Mouse (Mus musculus): ENCODE data around the gene Sez6. TPM values are rescaled to one million over a fixed set of nuclear protein-coding genes. Genes with fewer than 3 reads are reported as not detected.

The Sez6 gene
- total RNA-seq, 1 experiment from 2014 or later: 3.8 TPM

DNA sequence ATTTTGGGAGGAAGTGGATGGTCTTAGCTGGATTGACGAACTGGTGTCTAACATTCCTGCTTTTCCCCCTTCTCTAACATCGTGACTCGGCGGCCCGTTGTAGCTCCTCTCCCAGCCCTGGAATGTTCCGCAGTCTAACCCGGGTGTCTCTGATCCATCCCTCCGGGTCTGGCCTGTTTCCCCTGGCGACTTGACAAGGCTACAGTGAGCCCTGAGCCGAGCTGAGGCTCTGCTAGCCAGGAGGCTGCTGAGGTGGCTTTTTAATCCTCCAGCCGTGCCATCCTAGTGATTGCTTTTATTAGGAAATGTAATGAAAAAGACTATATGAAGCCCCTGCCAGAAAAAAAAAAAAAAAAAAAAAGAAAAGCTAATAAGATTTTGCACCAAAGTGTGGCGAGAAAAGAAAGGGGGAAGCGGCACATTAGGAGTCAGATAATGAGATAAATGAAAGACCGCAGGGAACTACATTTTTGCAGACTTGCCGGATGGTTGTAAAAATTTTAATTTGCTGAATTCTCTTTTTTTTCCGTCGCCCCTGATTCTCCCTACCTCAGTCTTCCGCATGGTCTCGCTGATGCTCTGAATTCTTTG, 24.4 kb upstream of the Sez6 start:
- no peak for DNase-seq

DNA sequence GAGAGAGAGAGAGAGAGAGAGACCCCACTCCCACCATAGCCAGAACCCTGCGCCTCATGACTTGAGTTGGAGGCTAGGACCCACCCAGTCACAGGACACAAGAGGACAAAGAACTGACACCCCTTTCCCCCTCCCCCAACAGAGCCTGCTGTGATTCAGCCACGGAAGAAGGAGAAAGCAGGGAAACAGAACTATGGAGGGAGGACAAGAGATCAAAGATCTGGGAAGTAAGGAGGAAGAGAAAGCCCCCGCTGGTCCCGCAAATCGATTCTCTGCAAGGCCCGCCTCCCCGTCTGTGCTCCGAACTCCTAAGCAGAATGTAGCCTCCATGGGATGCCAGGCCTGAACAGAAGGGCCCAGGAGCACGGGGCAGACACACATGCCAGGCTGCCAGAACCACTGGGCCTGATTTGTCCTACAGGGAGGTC, 23.8 kb upstream of the Sez6 start:
- DNase-seq: no peak

DNA sequence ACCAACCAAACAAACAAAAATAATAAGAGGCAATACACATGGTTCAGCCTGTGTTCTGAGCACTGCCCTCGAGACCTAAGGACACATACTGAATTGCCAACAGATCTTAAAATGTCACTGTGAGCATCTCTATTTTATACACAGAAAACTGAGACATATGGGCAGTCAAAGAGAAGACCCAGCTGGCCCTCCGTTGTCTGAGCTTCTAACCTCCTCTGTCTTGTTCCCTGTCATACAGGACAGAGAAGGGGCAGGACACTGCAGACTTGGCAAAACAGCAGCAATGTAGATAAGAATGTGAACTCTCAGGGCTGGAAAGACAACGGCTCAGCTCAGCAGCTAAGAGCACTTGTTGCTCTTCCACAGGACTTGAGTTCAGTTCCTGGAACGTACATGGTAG, 22.1 kb upstream of the Sez6 start:
- DNase-seq: no peak

DNA sequence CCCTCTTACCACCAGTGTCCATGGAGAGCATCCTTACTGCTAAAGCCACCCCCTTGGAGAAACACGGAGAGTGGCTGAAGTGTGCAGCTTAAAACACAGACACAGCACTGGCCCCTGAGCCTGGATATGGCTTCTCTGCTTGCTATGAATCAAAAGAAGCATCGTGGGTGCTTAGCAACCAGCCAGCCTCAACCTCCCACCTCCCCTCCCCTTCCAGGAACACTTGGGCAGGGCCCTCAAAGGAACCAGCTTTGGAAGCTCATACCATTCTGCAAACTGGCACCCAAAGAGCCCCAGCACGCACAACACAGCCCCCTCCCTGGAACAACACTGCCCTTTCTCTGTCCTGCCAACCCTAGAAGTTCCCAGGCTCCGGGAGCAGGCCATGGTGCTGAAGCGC, 21.2 kb upstream of the Sez6 start:
- no peak for DNase-seq

DNA sequence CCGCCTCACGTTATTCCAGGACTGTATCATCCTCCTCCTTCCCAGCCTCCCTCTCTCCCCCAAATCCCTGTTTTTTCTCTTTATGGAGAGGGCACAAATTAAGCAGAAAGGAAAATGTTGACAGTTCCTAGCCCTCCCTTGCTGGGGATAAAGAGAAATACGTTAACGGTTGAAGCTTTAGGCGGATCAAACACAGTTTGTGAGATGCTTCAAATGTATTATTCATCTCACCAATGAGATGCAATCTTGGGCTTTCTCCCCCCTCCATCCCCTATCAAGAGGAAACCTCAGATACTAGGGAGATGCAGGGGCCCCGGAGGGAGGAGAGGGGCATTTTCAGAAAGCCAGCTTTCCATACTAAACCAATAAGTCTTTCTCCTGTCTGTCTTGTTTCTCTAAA, 20.8 kb upstream of the Sez6 start:
- no peak for DNase-seq

DNA sequence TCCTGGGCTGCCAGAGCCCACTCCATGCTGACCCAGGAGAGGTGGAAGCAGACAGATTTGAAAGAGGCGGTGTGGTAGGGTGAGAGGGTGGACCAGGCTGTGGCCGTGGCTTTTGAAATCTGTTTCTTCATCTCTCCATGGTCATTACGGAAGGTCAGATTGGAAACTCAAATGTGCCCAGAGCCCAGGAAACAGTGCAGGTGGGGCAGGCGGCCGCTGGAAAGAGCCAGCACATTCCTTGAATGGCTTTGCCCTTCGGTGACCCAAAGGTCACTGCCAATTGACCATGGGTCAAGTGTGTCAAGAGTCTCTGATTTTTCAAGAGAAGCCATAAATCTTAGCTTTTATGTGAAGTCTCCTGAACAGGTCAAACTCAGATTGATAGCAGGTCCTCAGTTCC, 17.1 kb upstream of the Sez6 start:
- DNase-seq: peak; percentile 42

DNA sequence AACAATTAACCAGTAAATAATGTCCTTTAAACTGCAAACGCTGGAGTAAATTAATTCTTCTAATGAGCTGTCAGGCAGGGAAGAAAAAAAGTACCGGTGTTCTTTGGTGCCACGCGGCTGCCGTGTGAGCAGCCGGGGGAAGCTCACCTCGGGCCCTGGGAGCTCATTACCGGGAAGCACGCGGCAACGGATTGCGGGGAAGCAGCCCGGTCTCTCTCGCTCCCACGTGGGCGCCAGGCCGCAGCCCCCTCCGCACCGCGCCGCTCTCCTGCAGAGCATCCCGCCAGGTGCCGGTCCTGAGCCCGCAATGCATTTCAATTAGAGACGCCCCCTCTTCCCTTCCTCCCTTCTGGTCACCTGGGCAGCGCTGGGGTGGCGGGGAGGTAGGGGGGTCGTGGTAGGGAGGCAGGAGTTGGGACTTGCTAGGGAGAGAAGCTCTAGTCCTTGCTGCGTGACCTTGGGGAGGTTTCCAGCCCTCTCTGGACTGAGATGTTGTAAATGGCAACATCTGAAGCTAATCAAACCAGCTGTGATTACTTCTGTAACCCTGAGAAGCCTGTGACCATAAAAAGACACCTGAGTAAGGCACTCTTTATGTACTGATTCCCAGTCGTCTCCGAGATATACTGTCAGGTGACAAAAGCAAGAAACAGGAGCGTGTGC, 15.9 kb upstream of the Sez6 start:
- DNase-seq: no peak

DNA sequence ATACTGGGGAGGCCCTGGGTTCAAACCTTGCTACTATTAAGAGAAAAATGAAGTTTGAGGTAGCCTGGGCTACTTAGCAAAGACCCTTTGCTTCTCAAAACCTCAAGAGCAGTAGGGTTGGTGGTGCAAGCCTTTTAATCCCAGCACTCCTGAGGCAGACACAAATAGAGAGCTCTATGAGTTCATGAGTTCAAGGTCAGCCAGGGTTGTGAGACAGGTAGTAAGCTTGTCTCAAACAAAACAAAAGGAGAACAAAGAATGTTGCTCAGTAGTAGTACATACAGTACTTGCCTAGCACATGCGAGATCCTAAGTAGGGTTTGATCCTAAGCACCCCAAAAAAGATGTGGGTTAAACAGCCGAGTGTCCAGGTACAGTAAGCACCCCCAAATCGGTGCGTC, 13.9 kb upstream of the Sez6 start:
- no peak for DNase-seq

DNA sequence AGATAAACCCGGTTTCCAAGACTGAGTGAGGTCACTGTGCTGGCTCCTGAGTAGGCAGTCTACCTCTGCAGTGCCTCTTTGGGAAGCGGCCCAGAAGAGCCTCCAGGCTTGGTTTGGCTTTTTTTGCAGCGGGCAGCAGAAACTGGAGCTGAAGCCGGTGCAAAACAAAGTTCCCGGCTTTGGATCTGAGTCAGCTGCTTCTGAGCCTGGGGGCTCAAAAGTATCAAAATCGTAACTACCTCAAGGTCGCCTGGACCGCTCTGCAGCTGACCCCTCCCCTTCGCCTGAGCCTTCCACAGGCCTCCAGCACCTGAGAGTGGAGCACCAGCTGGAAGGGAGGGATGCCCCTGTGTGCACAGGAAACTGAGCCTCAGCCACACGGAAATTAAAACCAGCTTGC, 13.4 kb upstream of the Sez6 start:
- DNase-seq: no peak

DNA sequence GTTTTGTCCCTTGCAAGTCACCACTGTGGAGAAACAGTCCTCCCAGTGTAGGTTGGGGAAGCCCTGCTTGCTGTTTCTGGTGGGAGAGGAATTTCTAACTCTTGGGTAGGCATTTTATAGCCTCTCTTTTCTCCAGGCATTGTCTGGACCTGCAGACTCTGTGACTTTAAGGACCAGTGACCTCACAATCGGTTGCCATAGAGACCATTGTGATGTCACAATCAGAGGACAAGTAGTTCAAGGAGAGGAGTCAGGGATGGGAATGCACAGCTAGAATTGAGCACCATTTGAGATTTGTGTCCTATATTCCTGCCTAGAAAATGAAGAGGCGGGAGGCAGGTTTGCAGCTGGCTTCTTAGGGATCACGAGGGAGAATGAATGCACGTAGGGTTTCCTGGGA, 7.3 kb upstream of the Sez6 start:
- DNase-seq: peak; percentile 58

DNA sequence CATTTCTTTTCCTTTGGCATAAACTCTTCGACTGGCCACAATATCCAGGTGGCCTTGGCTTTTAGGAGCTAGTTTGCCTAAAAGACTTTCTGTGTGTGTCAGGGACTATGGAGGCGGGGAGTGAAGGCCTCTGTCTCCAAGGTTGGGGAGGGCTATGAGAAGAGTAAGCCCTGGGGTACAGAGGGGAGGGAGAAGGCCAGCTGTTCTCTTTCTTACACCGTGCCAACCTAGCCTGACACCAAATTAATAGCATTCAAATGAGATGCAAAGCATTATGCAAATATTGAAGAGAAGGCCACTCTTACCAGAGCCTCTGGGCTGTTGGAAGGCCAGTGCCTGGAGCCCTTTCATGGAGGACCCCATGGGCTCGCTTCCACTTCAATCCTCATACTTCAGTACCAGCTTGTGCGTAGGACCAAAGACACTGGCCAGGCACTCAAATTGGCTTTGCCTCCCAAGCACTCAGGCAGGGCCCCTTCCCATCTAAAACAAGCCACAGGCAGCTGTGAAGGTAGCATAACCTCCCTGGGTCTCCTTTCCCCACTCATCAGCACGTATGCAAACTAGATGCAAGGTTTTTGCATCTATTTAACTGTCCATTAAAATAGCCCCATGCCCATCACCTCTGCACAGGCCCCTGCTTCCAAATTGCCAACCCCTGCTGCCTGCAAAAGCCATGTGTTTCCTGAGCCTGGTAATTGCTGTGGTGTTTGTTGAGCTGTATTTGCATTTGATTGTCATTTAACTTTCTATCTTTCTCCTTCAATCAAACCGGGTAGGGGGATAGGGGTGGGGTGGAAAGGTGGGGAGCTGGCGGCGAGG, 4.6 kb upstream of the Sez6 start:
- DNase-seq: no peak

DNA sequence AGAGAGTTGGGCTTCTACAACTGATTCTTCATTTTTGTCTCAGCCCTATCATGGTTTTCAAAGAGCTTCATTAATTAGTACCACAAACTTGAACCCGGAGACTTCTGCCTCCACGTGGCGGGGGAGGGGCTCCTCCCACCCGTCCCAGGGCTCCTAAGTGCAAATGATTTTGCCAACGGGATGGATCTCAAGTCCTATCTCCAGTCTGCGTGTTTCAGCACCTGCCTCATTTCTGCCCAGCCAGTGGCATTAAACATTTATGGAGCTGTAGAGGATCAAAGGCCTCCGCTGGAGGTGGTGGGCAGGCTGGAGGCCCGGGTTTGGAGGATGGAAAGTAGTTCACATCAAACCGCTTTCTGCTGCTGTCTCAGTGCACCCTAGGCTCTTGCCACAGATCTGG, 3.9 kb upstream of the Sez6 start:
- no peak for DNase-seq

DNA sequence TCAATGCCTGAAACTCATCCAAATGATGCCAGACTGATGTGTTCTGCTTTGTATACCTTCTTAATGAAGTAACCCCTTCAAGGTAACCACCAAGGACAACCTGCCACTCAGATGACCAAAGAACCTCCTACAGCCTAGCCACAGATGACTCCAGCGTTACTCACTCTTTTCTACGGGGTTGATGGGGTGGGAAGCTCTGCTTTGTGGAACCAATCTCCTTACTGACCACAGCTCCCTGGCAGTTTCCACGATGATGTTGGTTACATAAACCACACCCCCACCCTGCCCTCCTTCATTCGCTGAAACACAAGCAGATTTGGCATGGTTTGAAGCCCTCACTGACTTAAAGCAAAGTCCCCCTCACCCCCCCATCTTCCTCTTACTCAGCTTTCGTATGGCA, 2.8 kb upstream of the Sez6 start:
- DNase-seq: peak; percentile 43

DNA sequence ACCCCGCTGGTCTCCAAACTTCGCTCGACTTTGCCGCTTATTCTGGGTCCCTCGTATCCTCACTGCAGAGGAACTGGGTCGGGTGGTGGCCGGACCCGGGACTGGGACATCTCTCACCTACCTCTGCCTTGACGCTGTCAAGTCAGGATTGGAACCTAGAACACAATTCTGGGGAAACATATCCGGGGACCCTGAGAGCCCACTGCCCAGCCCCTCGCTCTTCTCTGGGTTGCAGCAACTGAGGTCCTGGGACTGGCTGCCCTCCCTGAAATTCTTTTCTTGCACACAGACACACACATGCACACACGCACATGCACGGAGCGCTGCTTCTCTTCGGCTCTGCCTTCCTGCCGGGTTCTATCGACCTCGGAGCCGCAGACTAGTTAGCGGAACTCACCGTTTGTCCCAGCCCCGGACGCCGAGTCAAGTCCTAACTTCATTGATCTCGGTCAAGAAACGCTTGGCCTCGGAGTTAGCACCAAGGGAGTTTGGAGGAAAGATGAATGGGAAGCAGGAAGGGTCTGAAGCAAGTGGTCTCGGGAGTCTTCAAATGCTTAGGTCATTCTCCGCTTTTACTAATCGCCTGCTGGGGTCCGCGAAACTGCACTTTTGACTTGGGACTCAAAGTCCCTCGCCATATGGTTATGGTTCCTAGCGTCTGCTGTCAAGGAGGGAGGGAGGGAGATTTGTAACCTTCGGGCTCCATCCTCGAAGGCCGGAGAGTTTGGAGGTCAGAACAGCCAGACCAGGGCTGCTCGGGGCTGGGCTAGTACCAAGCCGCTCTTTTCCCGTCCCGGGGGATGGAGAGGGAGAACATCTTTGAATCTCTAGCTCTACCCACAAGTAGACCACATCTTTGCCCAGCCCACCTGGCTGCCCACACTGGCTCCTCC, 1.2 kb downstream of the Sez6 start:
- no peak for DNase-seq

DNA sequence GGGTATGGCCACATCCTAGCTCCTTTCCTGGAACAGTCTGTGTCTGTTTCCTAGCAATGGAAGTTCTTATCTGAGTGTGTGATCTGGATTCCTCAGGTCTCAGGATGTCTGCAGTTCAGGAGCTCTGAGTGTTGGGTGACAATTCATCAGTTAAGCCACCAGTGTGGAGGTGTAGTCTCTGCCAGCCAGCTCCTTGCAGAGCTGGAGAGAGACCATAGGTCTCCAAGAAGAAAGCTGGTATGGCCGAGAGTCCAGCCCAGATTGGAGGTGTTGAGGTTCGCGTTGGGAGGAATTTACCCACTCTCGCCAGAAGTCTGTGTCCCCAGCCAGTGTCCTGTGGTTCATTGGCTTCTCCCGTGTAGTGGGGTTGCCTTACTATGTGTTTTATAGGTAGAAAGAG, 2.0 kb downstream of the Sez6 start:
- no peak for DNase-seq

DNA sequence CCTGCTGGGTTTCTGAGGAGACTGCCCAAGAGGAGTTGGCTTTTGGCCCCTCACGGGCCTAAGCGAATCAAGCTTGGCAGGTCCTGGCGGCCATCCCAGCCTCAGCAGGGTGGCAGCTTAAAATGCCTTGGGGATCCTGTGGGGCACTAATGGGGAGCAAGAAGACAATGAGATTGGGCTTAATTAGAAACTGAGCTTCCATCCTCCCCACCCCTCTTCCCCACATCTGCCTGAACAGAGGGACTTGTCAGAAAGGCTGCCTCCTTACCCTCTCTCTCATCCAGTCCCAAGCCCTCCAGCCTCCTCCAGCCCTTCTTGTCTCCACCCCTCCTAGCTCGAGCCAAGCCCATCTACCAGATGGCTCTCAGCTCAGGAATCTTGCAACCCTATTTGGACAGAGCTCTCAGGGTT, 3.5 kb downstream of the Sez6 start:
- no peak for DNase-seq

DNA sequence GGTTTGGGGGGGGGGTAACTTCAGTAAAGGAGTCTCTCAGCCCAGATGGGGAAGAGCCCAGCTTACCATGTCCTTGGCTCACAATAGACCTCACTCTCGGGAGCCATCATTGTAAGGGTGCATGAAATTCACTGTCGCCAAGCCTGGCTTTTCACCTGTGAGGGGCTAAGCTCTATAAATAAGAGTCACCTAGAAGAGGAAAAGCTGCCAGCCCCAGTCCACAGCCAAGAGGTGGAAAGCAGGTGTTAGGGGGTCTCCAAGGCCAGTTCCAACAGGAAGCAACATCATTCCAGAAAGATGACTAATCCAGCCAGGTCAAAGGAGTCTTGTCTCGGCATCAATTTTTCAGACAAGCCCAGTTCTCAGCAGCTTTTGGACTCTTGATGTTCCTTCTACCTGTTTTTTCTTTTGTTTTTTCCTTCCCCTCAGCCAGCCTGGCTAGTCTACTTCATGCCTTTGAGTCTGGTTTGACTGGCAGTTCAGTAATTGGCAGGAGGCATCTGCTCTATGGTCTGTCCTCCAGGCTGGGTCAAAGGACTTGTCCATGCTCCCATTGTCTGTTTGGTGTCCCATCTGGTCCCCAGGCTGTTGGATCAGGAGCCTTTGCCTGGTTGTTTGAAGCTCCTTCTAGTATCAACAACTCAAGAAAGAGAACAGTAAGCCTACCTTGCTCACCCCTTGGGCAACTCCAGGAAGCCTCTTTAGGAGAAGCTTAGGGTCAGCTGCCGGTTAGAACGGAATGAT, 4.1 kb downstream of the Sez6 start:
- DNase-seq: no peak

DNA sequence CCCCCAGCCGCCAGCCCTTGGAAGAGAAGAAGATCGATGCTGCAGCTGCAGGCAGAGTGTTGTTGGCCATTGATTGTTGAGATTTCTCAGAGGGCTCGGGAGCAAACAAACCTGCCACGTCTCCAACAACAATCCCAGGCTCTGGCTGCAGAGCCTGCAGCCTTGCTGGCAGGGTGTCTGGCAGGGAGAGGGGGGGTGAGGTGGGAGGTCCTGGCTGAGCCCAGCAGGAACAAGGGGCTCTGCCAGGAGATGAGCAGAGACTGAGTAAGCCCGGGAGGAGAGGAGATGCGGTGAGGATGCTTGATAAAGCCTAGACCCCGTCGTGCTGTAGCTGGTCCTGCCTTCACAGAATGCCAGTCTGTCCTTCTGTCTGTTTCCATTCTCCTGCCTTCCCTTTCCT, 6.2 kb downstream of the Sez6 start:
- no peak for DNase-seq

DNA sequence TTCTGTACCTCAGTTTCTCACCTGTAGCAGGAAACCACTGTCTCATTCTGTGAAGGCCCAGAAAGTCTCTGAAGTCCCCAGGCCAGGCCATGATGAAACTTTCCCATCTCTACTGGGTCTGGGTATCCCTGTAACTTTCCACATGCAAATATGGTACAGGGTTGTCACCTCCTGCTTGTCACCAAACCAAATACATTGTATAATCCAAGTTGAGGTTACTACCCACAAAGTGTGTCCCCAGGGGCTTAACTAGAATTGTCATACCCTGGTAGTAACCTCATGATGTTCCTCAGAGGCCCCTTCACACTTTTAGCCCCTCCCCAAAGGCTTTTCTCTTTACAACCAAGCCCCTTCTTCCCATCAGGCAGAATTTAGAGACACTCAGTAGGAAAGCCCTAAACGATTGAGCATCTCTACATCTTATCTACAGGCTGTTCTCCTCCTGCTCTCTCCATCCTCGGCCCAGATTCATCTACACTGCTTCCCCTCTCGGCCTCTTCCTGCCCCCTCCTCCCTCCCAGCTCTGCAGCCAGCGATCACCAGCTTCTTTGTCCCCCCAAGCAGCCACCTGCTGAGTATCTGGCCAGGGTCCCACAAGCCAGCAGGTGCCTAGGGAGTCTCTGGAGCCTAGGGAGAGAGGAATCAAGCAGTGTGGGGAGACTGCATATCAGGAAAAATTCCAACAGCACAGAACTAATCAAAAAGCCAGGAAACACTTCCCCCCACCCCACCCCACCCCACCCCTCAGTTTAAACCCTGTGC, 7.2 kb downstream of the Sez6 start:
- DNase-seq: no peak

DNA sequence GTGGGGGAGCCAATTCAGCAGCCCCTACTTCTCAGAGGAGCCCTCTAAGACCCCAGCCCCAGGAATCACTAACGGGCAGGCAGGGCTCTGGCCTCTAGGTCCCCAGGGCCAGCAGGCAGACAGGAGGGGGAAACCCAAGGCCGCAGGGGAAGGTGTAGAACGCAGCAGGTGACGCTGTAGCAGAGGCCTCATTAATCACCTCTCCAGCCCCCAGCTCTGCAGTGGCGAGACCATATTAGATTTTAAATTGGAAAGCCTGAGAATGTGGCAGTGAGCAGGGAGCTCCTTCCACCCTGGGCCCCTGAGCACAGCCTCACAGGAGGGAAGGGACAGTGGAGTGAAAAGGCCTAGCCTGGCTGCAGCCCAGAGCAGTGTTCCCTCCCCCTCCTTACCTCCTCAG, 11.6 kb downstream of the Sez6 start:
- no peak for DNase-seq

DNA sequence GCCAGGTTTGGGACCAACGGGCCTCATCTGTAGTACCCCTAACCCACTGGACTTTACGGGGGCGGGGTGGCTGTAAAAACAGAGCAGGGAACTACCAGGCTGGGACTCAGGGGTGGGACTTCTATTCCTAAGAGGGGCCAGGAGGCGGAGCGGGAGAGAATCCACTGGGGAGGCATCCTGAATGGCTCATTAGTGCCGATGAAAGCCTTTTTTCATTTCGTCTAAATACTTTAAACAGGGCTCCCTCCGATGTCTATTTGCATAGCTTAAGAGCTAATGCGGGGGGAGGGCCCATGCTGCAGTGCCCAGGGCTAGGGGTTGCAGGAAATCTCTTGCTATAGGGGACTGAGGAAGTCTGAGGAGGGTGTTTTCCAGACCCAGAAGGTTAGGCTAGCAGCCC, 17.3 kb downstream of the Sez6 start:
- DNase-seq: no peak

Measured in adrenal gland, postnatal 14 days (tissue).